Mouse (Mus musculus): Measurements from ENCODE around the gene Rbfox1. TPM values are rescaled to one million over a fixed set of nuclear protein-coding genes. Genes with fewer than 3 reads are reported as not detected.

The Rbfox1 gene
- polyA plus RNA-seq, 1 experiment from 2014 or later, result 1.9 TPM

- DNase-seq (ENCODE audit: low spot score), result no peak
- Histone ChIP-seq H3K27me3 (ENCODE audit: control insufficient read depth, insufficient read depth, low read length) (no peaks in the 10 kb centered on the region), H3K9me3 (ENCODE audit: control insufficient read depth, low read length) (no peaks in the 10 kb centered on the region), H3K4me2 (replicated peaks; ENCODE audit: low read depth) (no peak overlapping the region), H3K4me3 (ENCODE audit: low read depth, low read length) (no peak overlapping the region), H3K36me3 (ENCODE audit: control insufficient read depth, insufficient read depth, low read length) (no peaks in the 10 kb centered on the region), H3K27ac (replicated peaks) (no peak overlapping the region), H3K4me1 (replicated peaks; ENCODE audit: control insufficient read depth, insufficient read depth) (no peaks in the 10 kb centered on the region), H3K9ac (ENCODE audit: low read length) (no peak overlapping the region)
- ATAC-seq (ENCODE audit: low FRiP score, low TSS enrichment), result no peak
- 68% methylated on average over 2 of the region's 2 CpGs for WGBS
- TF ChIP-seq EP300 (optimal IDR thresholded peaks at IDR 0.05) (no peak), CTCF (IDR thresholded peaks at IDR 0.05; ENCODE audit: low read depth) (no peak)
Measured at GRCm38 (mm10) chr16:7206116-7206900, 1321.2 kb downstream of the Rbfox1 start.

DNA sequence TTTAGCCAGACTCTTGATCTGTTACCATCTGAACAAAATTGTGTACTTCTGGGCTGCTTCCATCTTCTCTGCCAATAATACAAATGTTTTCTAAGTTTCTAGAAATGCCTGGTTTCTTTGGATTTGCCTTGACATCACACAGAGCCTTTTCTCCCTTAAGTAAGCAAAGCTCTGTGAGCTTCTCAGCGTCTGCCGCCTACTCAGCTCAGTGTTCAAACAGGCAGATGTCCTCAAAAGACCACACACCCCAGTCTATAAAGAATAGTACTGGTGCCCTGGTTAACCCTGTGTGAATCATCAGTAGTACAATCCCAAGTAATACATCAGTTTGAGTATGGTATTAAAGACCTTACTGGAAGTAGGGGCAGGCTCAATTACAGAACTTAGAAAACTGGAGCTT, 1322.4 kb downstream of the Rbfox1 start:
- Histone ChIP-seq H3K36me3 (ENCODE audit: control insufficient read depth, insufficient read depth, low read length) (no peaks in the 10 kb centered on the region), H3K27me3 (ENCODE audit: control insufficient read depth, insufficient read depth, low read length) (no peaks in the 10 kb centered on the region), H3K4me1 (replicated peaks; ENCODE audit: control insufficient read depth, insufficient read depth) (no peaks in the 10 kb centered on the region), H3K9ac (ENCODE audit: low read length) (no peak overlapping the region), H3K9me3 (ENCODE audit: control insufficient read depth, low read length) (no peaks in the 10 kb centered on the region), H3K27ac (replicated peaks) (no peak overlapping the region), H3K4me3 (ENCODE audit: low read depth, low read length) (no peak overlapping the region), H3K4me2 (replicated peaks; ENCODE audit: low read depth) (no peak overlapping the region)
- 25% methylated on average over 2 of the region's 2 CpGs for WGBS
- TF ChIP-seq EP300 (optimal IDR thresholded peaks at IDR 0.05), result no peak
- TF ChIP-seq CTCF (IDR thresholded peaks at IDR 0.05; ENCODE audit: low read depth), result no peak
- DNase-seq (ENCODE audit: low spot score) (no peak), ATAC-seq (ENCODE audit: low FRiP score, low TSS enrichment) (no peak)

- no peak overlapping the region for H3K4me3 ChIP-seq (ENCODE audit: low read depth, low read length)
- no peaks in the 10 kb centered on the region for H3K9me3 ChIP-seq (ENCODE audit: control insufficient read depth, low read length)
- no peaks in the 10 kb centered on the region for H3K27me3 ChIP-seq (ENCODE audit: control insufficient read depth, insufficient read depth, low read length)
- no peak overlapping the region for H3K9ac ChIP-seq (ENCODE audit: low read length)
- H3K4me2 ChIP-seq (replicated peaks; ENCODE audit: low read depth), result no peak overlapping the region
- H3K27ac ChIP-seq (replicated peaks), result no peak overlapping the region
- H3K36me3 ChIP-seq (ENCODE audit: control insufficient read depth, insufficient read depth, low read length), result no peaks in the 10 kb centered on the region
- TF ChIP-seq EP300 (optimal IDR thresholded peaks at IDR 0.05) (no peak), CTCF (IDR thresholded peaks at IDR 0.05; ENCODE audit: low read depth) (no peak)
- H3K4me1 ChIP-seq (replicated peaks; ENCODE audit: control insufficient read depth, insufficient read depth), result no peaks in the 10 kb centered on the region
- 58% methylated on average over 4 of the region's 4 CpGs for WGBS
- ATAC-seq (ENCODE audit: low FRiP score, low TSS enrichment) (no peak), DNase-seq (ENCODE audit: low spot score) (no peak)
Measured at GRCm38 (mm10) chr16:7212756-7213155, 1327.6 kb downstream of the Rbfox1 start.

GRCm38 (mm10) chr16:7223265-7223664, 1338.1 kb downstream of the Rbfox1 start:
- ATAC-seq (ENCODE audit: low FRiP score, low TSS enrichment) (no peak), DNase-seq (ENCODE audit: low spot score) (no peak)
- Histone ChIP-seq H3K4me2 (replicated peaks; ENCODE audit: low read depth) (no peak overlapping the region), H3K4me1 (replicated peaks; ENCODE audit: control insufficient read depth, insufficient read depth) (no peaks in the 10 kb centered on the region), H3K4me3 (ENCODE audit: low read depth, low read length) (no peak overlapping the region), H3K36me3 (ENCODE audit: control insufficient read depth, insufficient read depth, low read length) (no peaks in the 10 kb centered on the region), H3K27me3 (ENCODE audit: control insufficient read depth, insufficient read depth, low read length) (no peaks in the 10 kb centered on the region), H3K9me3 (ENCODE audit: control insufficient read depth, low read length) (no peaks in the 10 kb centered on the region), H3K27ac (replicated peaks) (no peak overlapping the region), H3K9ac (ENCODE audit: low read length) (no peak overlapping the region)
- 63% methylated on average over 2 of the region's 2 CpGs for WGBS
- TF ChIP-seq CTCF (IDR thresholded peaks at IDR 0.05; ENCODE audit: low read depth) (no peak), EP300 (optimal IDR thresholded peaks at IDR 0.05) (no peak)

DNA sequence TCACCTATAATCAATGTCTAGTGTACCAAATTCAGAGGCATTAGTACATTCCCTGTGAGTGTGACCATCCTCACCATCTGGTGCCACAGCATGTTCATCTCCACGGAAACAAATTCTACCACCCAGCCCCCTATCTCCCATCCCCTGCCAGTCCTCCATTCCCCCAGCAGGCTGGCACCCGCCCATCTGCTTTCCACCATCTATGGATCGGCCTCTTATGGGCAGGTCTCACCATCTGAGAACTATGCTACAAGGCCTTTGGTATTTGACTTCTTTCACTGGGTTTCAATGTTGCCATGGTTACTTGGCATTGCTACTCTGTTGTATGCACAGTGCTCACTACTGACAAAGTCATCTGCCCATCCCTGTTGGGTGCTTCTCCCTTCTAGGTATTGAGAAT, 1340.8 kb downstream of the Rbfox1 start:
- no peak for DNase-seq (ENCODE audit: low spot score)
- no peak for ATAC-seq (ENCODE audit: low FRiP score, low TSS enrichment)
- 80% methylated on average over 3 of the region's 3 CpGs for WGBS

DNA sequence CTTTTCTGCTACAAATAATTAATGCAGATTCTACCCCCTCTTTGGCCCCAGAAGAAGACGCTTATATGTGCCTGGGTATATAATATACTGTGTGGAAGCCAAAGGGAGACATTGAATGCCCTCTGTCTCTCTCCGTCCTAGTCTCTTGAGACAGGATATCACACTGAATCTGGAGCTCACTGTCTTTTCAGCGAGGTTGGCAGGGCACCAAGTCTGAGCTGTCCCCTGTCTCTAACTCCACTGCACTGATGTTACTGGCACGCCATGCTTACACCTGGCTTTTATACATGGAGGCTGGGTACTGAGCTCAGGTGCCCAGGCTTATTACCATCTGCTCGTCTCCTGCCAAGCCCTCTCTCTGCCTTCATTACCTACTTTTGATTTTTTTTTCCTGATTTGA, 1343.1 kb downstream of the Rbfox1 start:
- no peak overlapping the region for H3K4me2 ChIP-seq (replicated peaks; ENCODE audit: low read depth)
- no peak for ATAC-seq (ENCODE audit: low FRiP score, low TSS enrichment)

More for the DNA sequence above, 1340.8 kb downstream of the Rbfox1 start:
- Histone ChIP-seq H3K4me2 (replicated peaks; ENCODE audit: low read depth) (no peak overlapping the region), H3K4me3 (ENCODE audit: low read depth, low read length) (no peak overlapping the region), H3K9me3 (ENCODE audit: control insufficient read depth, low read length) (no peaks in the 10 kb centered on the region), H3K9ac (ENCODE audit: low read length) (no peak overlapping the region), H3K27me3 (ENCODE audit: control insufficient read depth, insufficient read depth, low read length) (no peaks in the 10 kb centered on the region), H3K27ac (replicated peaks) (no peak overlapping the region), H3K36me3 (ENCODE audit: control insufficient read depth, insufficient read depth, low read length) (no peaks in the 10 kb centered on the region), H3K4me1 (replicated peaks; ENCODE audit: control insufficient read depth, insufficient read depth) (no peaks in the 10 kb centered on the region)
- no peak for TF ChIP-seq CTCF (IDR thresholded peaks at IDR 0.05; ENCODE audit: low read depth)
- no peak for TF ChIP-seq EP300 (optimal IDR thresholded peaks at IDR 0.05)

More for the DNA sequence above, 1343.1 kb downstream of the Rbfox1 start:
- no peaks in the 10 kb centered on the region for H3K9me3 ChIP-seq (ENCODE audit: control insufficient read depth, low read length)
- H3K4me3 ChIP-seq (ENCODE audit: low read depth, low read length), result no peak overlapping the region
- no peaks in the 10 kb centered on the region for H3K36me3 ChIP-seq (ENCODE audit: control insufficient read depth, insufficient read depth, low read length)
- no peak for DNase-seq (ENCODE audit: low spot score)
- H3K4me1 ChIP-seq (replicated peaks; ENCODE audit: control insufficient read depth, insufficient read depth), result no peaks in the 10 kb centered on the region
- TF ChIP-seq EP300 (optimal IDR thresholded peaks at IDR 0.05) (no peak), CTCF (IDR thresholded peaks at IDR 0.05; ENCODE audit: low read depth) (no peak)
- no peak overlapping the region for H3K9ac ChIP-seq (ENCODE audit: low read length)
- H3K27me3 ChIP-seq (ENCODE audit: control insufficient read depth, insufficient read depth, low read length), result no peaks in the 10 kb centered on the region
- H3K27ac ChIP-seq (replicated peaks), result no peak overlapping the region
- 80% methylated on average over 5 of the region's 5 CpGs for WGBS
